Mouse (Mus musculus) C2C12 (cell line): Measurements from ENCODE around the gene Yju2. TPM values are rescaled to one million over a fixed set of nuclear protein-coding genes. Genes with fewer than 3 reads are reported as not detected.

ENCODE experiments used
- H3K27me3 ChIP-seq: one replicate; pipeline ENCODE4 v1.6.1; 2011; ENCODE audit not compliant: control insufficient read depth, insufficient read depth, insufficient read length
- H3K36me3 ChIP-seq: one replicate; pipeline ENCODE4 v1.6.1; 2011; ENCODE audit not compliant: control insufficient read depth, insufficient read depth
- H3K4me3 ChIP-seq: one replicate; pipeline ENCODE4 v1.5.1; 2011; ENCODE audit warnings: mild to moderate bottlenecking, control low read depth; ENCODE audit not compliant: poor library complexity, insufficient read depth, severe bottlenecking
- H3K79me2 ChIP-seq: one replicate; pipeline ENCODE4 v1.6.1; 2011; ENCODE audit not compliant: control insufficient read depth, insufficient read depth
- H3K79me3 ChIP-seq: one replicate; pipeline ENCODE4 v1.6.1; 2011; ENCODE audit warnings: low read depth, control low read depth
- H3ac ChIP-seq: one replicate; pipeline ENCODE3; 2011; ENCODE audit warnings: low read depth; ENCODE audit not compliant: control insufficient read depth, insufficient read length
- CEBPB ChIP-seq: IDR thresholded peaks from one replicate; pipeline ENCODE4 v1.6.1; 2011; ENCODE audit warnings: low read depth, mild to moderate bottlenecking, control low read depth, moderate library complexity
- CTCF ChIP-seq: IDR thresholded peaks from one replicate; pipeline ENCODE4 v1.5.1; 2011; ENCODE audit not compliant: control insufficient read depth, insufficient read depth, insufficient read length
- FOSL1 ChIP-seq: IDR thresholded peaks from one replicate; pipeline ENCODE4 v1.8.0; 2011; ENCODE audit warnings: mild to moderate bottlenecking, low read length; ENCODE audit not compliant: poor library complexity, insufficient read depth, severe bottlenecking
- MAX ChIP-seq: IDR thresholded peaks from one replicate; pipeline ENCODE4 v1.6.1; 2011; ENCODE audit warnings: mild to moderate bottlenecking, control low read depth
- MYOD1 ChIP-seq: IDR thresholded peaks from one replicate; pipeline ENCODE4 v1.6.1; 2011; ENCODE audit warnings: low read depth; ENCODE audit not compliant: control insufficient read depth, insufficient read length
- MYOG ChIP-seq: IDR thresholded peaks from one replicate; pipeline ENCODE4 v1.6.1; 2011; ENCODE audit not compliant: control insufficient read depth, insufficient read length; ENCODE audit errors: extremely low read depth
- USF1 ChIP-seq: IDR thresholded peaks from one replicate; pipeline ENCODE4 v1.6.1; 2011; ENCODE audit warnings: low read depth, mild to moderate bottlenecking, control low read depth, moderate library complexity
- polyA plus RNA-seq: library from polyadenylated mRNA; unstranded; fragments of >200 nt; fragmentation: generic; extraction: Trizol; gene quantifications from one replicate; pipeline ENCODE4 v1.2.1, GENCODE M21; 2012; ENCODE audit warnings: missing spikeins

Yju2 gene
- polyA plus RNA-seq, 1 experiment = 15.1 TPM

DNA sequence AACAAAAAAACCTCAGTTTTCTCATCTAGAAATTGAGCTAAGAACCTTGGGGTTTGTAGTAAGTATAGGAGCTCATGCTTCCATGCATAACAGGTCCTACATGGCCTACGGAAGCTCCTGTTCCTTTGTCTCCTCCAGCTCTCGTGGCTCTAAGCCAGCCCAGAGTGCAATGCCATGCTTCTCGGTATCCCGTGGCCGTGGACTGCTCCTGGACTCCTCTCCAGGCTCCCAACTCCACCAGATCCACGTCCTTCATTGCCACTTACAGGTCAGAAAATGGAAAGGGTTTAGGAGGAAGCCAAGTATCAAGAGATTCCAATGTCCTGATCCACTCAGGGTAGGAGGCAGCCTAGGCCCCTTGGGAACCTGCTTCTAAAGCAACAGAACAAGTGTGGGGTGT is 5.1 kb upstream of the Yju2 start:
- no peaks in the 10 kb centered on the region for H3K79me2 ChIP-seq
- H3K36me3 ChIP-seq = no peaks in the 10 kb centered on the region

GRCm38 (mm10) chr17:55954229-55954628 is 4.7 kb upstream of the Yju2 start:
- no peaks in the 10 kb centered on the region for H3K36me3 ChIP-seq
- H3K79me3 ChIP-seq = no peaks in the 10 kb centered on the region
- H3K27me3 ChIP-seq = peaks cover 34% of the 10 kb centered on the region
- H3K4me3 ChIP-seq = no peak overlapping the region
- no peak overlapping the region for H3ac ChIP-seq
- no peaks in the 10 kb centered on the region for H3K79me2 ChIP-seq
- TF ChIP-seq MYOD1 (no peak), CEBPB (no peak), CTCF (no peak), USF1 (no peak), MAX (no peak), MYOG (no peak), FOSL1 (no peak)

More for the DNA sequence above, 5.1 kb upstream of the Yju2 start:
- Histone ChIP-seq H3ac (no peak overlapping the region), H3K79me3 (no peaks in the 10 kb centered on the region), H3K4me3 (no peak overlapping the region), H3K27me3 (peaks cover 34% of the 10 kb centered on the region)
- no peak for TF ChIP-seq MYOG

DNA sequence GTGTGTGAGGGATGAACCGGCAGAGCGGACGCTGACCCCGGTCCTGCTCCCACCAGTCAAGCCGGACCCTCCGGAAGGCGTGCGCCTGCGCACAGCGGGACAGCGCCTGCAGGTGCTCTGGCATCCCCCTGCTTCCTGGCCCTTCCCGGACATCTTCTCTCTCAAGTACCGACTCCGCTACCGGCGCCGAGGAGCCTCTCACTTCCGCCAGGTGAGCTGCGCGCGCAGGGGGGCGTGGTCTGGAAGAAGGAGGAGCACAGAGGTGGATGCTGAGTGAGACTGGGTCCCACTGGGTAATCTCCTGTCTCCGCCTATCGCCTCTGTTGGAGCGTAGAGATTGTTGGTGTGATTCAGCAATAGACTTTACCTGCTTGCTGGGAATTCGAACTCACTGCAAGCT is 2.8 kb upstream of the Yju2 start:
- H3K27me3 ChIP-seq = peaks cover 25% of the 10 kb centered on the region
- peaks cover 12% of the 10 kb centered on the region for H3K79me2 ChIP-seq
- TF ChIP-seq FOSL1 (no peak), CTCF (no peak), USF1 (no peak), MYOG (no peak), MYOD1 (no peak), MAX (no peak), CEBPB (no peak)
- no peak overlapping the region for H3K4me3 ChIP-seq
- H3ac ChIP-seq = no peak overlapping the region
- peaks cover 9% of the 10 kb centered on the region for H3K79me3 ChIP-seq
- peaks cover 7% of the 10 kb centered on the region for H3K36me3 ChIP-seq

- H3ac ChIP-seq = no peak overlapping the region
- peaks cover 7% of the 10 kb centered on the region for H3K36me3 ChIP-seq
- TF ChIP-seq MYOD1 (no peak), USF1 (no peak), CTCF (no peak), MYOG (no peak), CEBPB (no peak), MAX (no peak), FOSL1 (no peak)
- peaks cover 23% of the 10 kb centered on the region for H3K27me3 ChIP-seq
- no peak overlapping the region for H3K4me3 ChIP-seq
- H3K79me3 ChIP-seq = peaks cover 9% of the 10 kb centered on the region
- H3K79me2 ChIP-seq = peaks cover 12% of the 10 kb centered on the region
Measured at GRCm38 (mm10) chr17:55956591-55956990, 2.3 kb upstream of the Yju2 start.

DNA sequence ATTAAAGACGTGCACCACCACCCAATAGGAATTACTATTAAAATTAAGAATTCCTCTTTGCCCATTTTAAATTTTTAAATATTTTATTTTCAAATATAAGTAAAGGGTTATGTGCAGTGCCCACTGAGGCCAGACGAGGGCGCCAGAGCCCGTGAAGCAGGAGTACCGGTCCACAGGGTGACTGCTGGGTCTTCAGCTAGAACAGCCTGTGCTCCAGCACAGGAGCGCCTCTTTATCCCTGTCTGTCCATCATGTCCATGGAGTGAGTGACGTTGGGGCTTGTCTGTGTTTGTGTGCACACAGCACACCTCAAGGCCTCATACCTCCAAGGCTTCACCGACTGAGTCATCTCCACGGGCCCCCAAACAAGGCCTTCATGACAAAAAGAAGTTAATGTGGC is 1.7 kb upstream of the Yju2 start:
- Histone ChIP-seq H3K27me3 (peaks cover 21% of the 10 kb centered on the region), H3K36me3 (peaks cover 12% of the 10 kb centered on the region)
- TF ChIP-seq MAX = no peak
- no peak for TF ChIP-seq MYOG
- peak; percentile 66 for TF ChIP-seq CTCF

DNA sequence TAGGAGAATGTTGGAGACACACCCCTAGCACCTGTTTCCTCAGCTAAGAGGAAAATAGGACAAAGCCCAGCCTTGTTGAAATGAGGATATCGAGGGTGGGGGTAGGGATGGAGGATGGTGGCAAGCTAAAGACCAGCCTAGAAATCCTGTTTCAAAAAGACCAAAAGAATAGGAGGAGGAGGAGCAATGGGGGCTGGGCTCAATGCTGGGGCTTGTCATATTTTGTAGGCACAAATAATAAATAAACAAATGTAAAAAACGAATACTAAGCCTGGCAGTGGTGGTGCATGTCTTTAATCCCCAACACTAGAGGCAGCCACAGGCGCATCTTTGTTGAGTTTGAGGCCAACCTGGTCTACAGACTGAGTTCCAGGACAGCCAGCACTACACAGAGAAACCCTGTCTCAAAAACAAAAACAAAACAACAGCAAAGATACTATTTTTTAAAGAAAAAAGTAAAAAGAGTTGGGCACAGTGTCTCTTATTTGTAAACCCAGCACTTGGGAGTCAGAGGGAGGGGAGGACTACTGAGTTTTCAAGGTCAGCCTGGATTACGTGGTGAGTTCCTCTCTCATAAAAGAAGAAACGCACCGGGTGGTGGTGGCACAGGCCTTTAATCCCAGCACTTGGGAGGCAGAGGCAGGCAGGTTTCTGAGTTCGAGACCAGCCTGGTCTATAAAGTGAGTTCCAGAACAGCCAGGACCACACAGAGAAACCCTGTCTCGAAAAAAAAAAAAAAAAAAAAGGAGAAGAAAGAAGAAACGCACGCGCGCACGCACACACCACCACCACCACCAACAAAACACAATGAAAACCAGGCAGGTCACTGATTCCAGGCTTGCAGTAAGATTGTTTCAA is 944 bp upstream of the Yju2 start:
- Histone ChIP-seq H3K36me3 (peaks cover 15% of the 10 kb centered on the region), H3K4me3 (peak overlapping the region; percentile 40), H3K79me3 (peaks cover 11% of the 10 kb centered on the region), H3K79me2 (peaks cover 12% of the 10 kb centered on the region), H3ac (peak overlapping the region; percentile 62), H3K27me3 (peaks cover 13% of the 10 kb centered on the region)
- no peak for TF ChIP-seq CEBPB
- no peak for TF ChIP-seq MYOD1
- TF ChIP-seq FOSL1 = no peak
- no peak for TF ChIP-seq USF1
- TF ChIP-seq MYOG = no peak
- TF ChIP-seq MAX = no peak
- no peak for TF ChIP-seq CTCF

More for the DNA sequence above, 1.7 kb upstream of the Yju2 start:
- Histone ChIP-seq H3ac (peak overlapping the region; percentile 14), H3K79me2 (peaks cover 12% of the 10 kb centered on the region), H3K79me3 (peaks cover 9% of the 10 kb centered on the region), H3K4me3 (no peak overlapping the region)
